Mouse (Mus musculus): ENCODE measurements around the gene Slc22a13. TPM values are rescaled to one million over a fixed set of nuclear protein-coding genes. Genes with fewer than 3 reads are reported as not detected.

The Slc22a13 gene
- polyA plus RNA-seq (2011; ENCODE audit: insufficient read length, low read depth, missing spikeins): not detected in 2 replicates

DNA sequence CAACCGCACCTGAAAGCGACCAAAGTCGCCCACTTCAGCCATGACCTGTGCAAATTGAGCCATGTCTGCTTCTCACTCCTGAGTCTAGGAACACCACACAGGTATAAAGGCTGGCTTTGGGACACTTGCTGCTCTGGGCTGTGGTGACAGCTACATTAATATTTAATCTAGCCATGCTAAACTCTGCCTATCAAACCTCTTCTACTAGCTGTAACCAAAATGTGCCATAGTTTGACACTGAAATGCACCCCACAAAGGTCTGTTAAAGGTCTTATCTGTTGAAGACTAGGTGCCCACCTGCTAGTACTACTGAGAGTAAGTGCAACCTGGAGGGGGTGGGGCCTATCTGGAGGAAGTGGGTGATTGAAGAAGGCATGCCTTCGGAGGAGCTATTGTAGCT is at the start of gene Slc22a13:
Slc22a13 (minus strand) TSS at position 101 of the 400 bp plus-strand sequence.
- H3K4me1 ChIP-seq (ENCODE audit: control insufficient read depth, insufficient read depth, low read length): no peaks in the 10 kb centered on the region
- no peak within 1 kb of the TSS for H3K4me3 ChIP-seq (ENCODE audit: insufficient read depth, low read length)
- TF ChIP-seq CTCF (IDR thresholded peaks at IDR 0.05; ENCODE audit: borderline replicate concordance, insufficient read depth, low read length) (no peak), POLR2A (IDR thresholded peaks at IDR 0.05; ENCODE audit: low read depth, low read length) (no peak)
- H3K27ac ChIP-seq (ENCODE audit: insufficient read depth, low read length): no peak within 1 kb of the TSS

- Histone ChIP-seq H3K4me3 (ENCODE audit: insufficient read depth, low read length) (no peak overlapping the region), H3K27ac (ENCODE audit: insufficient read depth, low read length) (no peak overlapping the region), H3K4me1 (ENCODE audit: control insufficient read depth, insufficient read depth, low read length) (no peaks in the 10 kb centered on the region)
- no peak for TF ChIP-seq CTCF (IDR thresholded peaks at IDR 0.05; ENCODE audit: borderline replicate concordance, insufficient read depth, low read length)
- no peak for TF ChIP-seq POLR2A (IDR thresholded peaks at IDR 0.05; ENCODE audit: low read depth, low read length)
These were observed 49.2 kb upstream of the Slc22a13 start for GRCm38 (mm10) chr9:119258128-119258527.

- TF ChIP-seq CTCF (IDR thresholded peaks at IDR 0.05; ENCODE audit: borderline replicate concordance, insufficient read depth, low read length) (no peak), POLR2A (IDR thresholded peaks at IDR 0.05; ENCODE audit: low read depth, low read length) (no peak)
- Histone ChIP-seq H3K4me1 (ENCODE audit: control insufficient read depth, insufficient read depth, low read length) (no peaks in the 10 kb centered on the region), H3K27ac (ENCODE audit: insufficient read depth, low read length) (no peak overlapping the region), H3K4me3 (ENCODE audit: insufficient read depth, low read length) (no peak overlapping the region)
These were observed 47.3 kb upstream of the Slc22a13 start for GRCm38 (mm10) chr9:119256161-119256560.

GRCm38 (mm10) chr9:119255096-119255495 is 46.2 kb upstream of the Slc22a13 start:
- no peak overlapping the region for H3K27ac ChIP-seq (ENCODE audit: insufficient read depth, low read length)
- TF ChIP-seq CTCF (IDR thresholded peaks at IDR 0.05; ENCODE audit: borderline replicate concordance, insufficient read depth, low read length) (no peak), POLR2A (IDR thresholded peaks at IDR 0.05; ENCODE audit: low read depth, low read length) (no peak)
- no peak overlapping the region for H3K4me3 ChIP-seq (ENCODE audit: insufficient read depth, low read length)
- H3K4me1 ChIP-seq (ENCODE audit: control insufficient read depth, insufficient read depth, low read length): no peaks in the 10 kb centered on the region

DNA sequence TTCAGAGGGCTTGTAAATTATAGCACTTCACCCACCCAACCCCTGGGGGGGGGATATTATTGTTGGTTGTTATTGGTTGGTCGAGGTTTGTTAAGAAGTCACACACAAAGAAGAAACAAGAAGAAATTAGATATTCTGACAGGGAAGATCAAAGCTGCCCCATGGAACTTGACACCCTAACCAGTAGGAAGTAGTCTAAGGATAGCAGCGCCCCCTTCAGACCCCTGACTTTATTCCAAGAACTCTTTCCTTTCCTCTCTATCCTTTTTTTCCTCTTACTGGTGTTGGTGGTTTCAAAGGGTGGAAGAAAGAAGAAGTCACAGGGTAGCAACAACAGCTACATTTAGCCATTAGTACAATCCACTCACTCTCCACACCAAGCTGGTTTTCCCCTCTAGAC is 45.3 kb upstream of the Slc22a13 start:
- Histone ChIP-seq H3K27ac (ENCODE audit: insufficient read depth, low read length) (no peak overlapping the region), H3K4me1 (ENCODE audit: control insufficient read depth, insufficient read depth, low read length) (no peaks in the 10 kb centered on the region), H3K4me3 (ENCODE audit: insufficient read depth, low read length) (no peak overlapping the region)
- TF ChIP-seq POLR2A (IDR thresholded peaks at IDR 0.05; ENCODE audit: low read depth, low read length) (no peak), CTCF (IDR thresholded peaks at IDR 0.05; ENCODE audit: borderline replicate concordance, insufficient read depth, low read length) (no peak)

DNA sequence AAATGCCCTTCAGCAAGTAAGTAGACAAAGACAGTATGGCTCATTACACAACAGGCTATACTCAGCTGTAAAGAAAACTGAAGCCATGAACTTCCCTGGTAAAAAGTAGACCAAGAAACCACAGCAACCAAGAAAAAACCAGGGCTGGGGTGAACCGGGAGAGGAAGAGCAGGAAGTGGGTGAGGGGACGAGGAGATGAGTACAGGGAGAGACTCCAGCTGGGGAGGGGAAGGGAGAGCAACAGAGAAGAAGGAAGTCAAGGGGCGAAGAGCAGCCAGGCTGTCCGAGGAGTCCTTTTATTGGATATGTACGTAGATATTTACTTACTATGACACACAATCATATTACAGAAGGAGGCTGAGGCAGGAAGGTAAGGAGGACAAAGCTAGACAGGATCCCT is 39.1 kb upstream of the Slc22a13 start:
- Histone ChIP-seq H3K4me3 (ENCODE audit: insufficient read depth, low read length) (no peak overlapping the region), H3K4me1 (ENCODE audit: control insufficient read depth, insufficient read depth, low read length) (no peaks in the 10 kb centered on the region), H3K27ac (ENCODE audit: insufficient read depth, low read length) (no peak overlapping the region)
- TF ChIP-seq CTCF (IDR thresholded peaks at IDR 0.05; ENCODE audit: borderline replicate concordance, insufficient read depth, low read length) (no peak), POLR2A (IDR thresholded peaks at IDR 0.05; ENCODE audit: low read depth, low read length) (no peak)

- Histone ChIP-seq H3K4me1 (ENCODE audit: control insufficient read depth, insufficient read depth, low read length) (no peaks in the 10 kb centered on the region), H3K4me3 (ENCODE audit: insufficient read depth, low read length) (no peak overlapping the region), H3K27ac (ENCODE audit: insufficient read depth, low read length) (no peak overlapping the region)
- TF ChIP-seq POLR2A (IDR thresholded peaks at IDR 0.05; ENCODE audit: low read depth, low read length): no peak
- TF ChIP-seq CTCF (IDR thresholded peaks at IDR 0.05; ENCODE audit: borderline replicate concordance, insufficient read depth, low read length): no peak
These were observed 37.9 kb upstream of the Slc22a13 start for GRCm38 (mm10) chr9:119246826-119247225.

- TF ChIP-seq POLR2A (IDR thresholded peaks at IDR 0.05; ENCODE audit: low read depth, low read length) (no peak), CTCF (IDR thresholded peaks at IDR 0.05; ENCODE audit: borderline replicate concordance, insufficient read depth, low read length) (no peak)
- no peaks in the 10 kb centered on the region for H3K4me1 ChIP-seq (ENCODE audit: control insufficient read depth, insufficient read depth, low read length)
- no peak overlapping the region for H3K4me3 ChIP-seq (ENCODE audit: insufficient read depth, low read length)
- H3K27ac ChIP-seq (ENCODE audit: insufficient read depth, low read length): no peak overlapping the region
These were observed 35.1 kb upstream of the Slc22a13 start for GRCm38 (mm10) chr9:119243981-119244380.

GRCm38 (mm10) chr9:119241169-119241865 is 32.4 kb upstream of the Slc22a13 start:
- no peak overlapping the region for H3K27ac ChIP-seq (ENCODE audit: insufficient read depth, low read length)
- TF ChIP-seq POLR2A (IDR thresholded peaks at IDR 0.05; ENCODE audit: low read depth, low read length): no peak
- TF ChIP-seq CTCF (IDR thresholded peaks at IDR 0.05; ENCODE audit: borderline replicate concordance, insufficient read depth, low read length): no peak

GRCm38 (mm10) chr9:119240286-119240997 is 31.5 kb upstream of the Slc22a13 start:
- no peak overlapping the region for H3K27ac ChIP-seq (ENCODE audit: insufficient read depth, low read length)
- H3K4me3 ChIP-seq (ENCODE audit: insufficient read depth, low read length): no peak overlapping the region

More at GRCm38 (mm10) chr9:119241169-119241865, 32.4 kb upstream of the Slc22a13 start:
- H3K4me3 ChIP-seq (ENCODE audit: insufficient read depth, low read length): no peak overlapping the region
- no peaks in the 10 kb centered on the region for H3K4me1 ChIP-seq (ENCODE audit: control insufficient read depth, insufficient read depth, low read length)

More at GRCm38 (mm10) chr9:119240286-119240997, 31.5 kb upstream of the Slc22a13 start:
- TF ChIP-seq POLR2A (IDR thresholded peaks at IDR 0.05; ENCODE audit: low read depth, low read length) (no peak), CTCF (IDR thresholded peaks at IDR 0.05; ENCODE audit: borderline replicate concordance, insufficient read depth, low read length) (no peak)
- H3K4me1 ChIP-seq (ENCODE audit: control insufficient read depth, insufficient read depth, low read length): no peaks in the 10 kb centered on the region

All from embryonic fibroblast, embryonic 13.5 days (primary cell).